Mouse (Mus musculus) hindbrain, embryonic 14.5 days (tissue): Measurements from ENCODE around the gene Grin3b. TPM values are rescaled to one million over a fixed set of nuclear protein-coding genes. Genes with fewer than 3 reads are reported as not detected.

Experiments
- ATAC-seq: fragments of 200-750 bp; cut with Nextera tagmentation; 2 replicates; pipeline ENCODE4 v1.8.0; 2017; ENCODE audit warnings: moderate number of reproducible peaks, mild to moderate bottlenecking, moderate TSS enrichment, moderate library complexity; ENCODE audit not compliant: low FRiP score
- DNase-seq: peaks from one replicate; pipeline ENCODE4 v3.0.0-alpha.2; 2015; ENCODE audit warnings: low spot score
- H3K27ac ChIP-seq: fragments of 300-500 bp; sonication (generic); 2 replicates; pipeline ENCODE4 v1.5.1; 2014; ENCODE audit warnings: mild to moderate bottlenecking, moderate library complexity
- H3K27me3 ChIP-seq: fragments of 300-500 bp; sonication (generic); 2 replicates; pipeline ENCODE4 v1.6.1; 2014; ENCODE audit warnings: mild to moderate bottlenecking, low read length, mixed read lengths; ENCODE audit not compliant: control insufficient read depth, insufficient read depth
- H3K36me3 ChIP-seq: fragments of 300-500 bp; sonication (generic); replicated peaks from 2 replicates; pipeline ENCODE4 v1.6.1; 2014; ENCODE audit not compliant: control insufficient read depth, insufficient read depth
- H3K4me1 ChIP-seq: fragments of 300-500 bp; sonication (generic); replicated peaks from 2 replicates; pipeline ENCODE4 v1.6.1; 2014; ENCODE audit warnings: antibody characterized with exemption, low read length, mixed read lengths; ENCODE audit not compliant: control insufficient read depth, insufficient read depth
- H3K4me2 ChIP-seq: fragments of 300-500 bp; sonication (generic); replicated peaks from 2 replicates; pipeline ENCODE4 v1.6.1; 2014; ENCODE audit warnings: mild to moderate bottlenecking, moderate library complexity
- H3K4me3 ChIP-seq: fragments of 300-500 bp; sonication (generic); replicated peaks from 2 replicates; pipeline ENCODE4 v1.5.1; 2014; ENCODE audit warnings: mild to moderate bottlenecking, low read length
- H3K9ac ChIP-seq: fragments of 300-500 bp; sonication (generic); 2 replicates; pipeline ENCODE4 v1.6.1; 2014
- H3K9me3 ChIP-seq: fragments of 300-500 bp; sonication (generic); 2 replicates; pipeline ENCODE4 v1.6.1; 2016; ENCODE audit warnings: low read length; ENCODE audit not compliant: control insufficient read depth
- WGBS: fragments of 180-500 bp; shearing (Covaris S2); extraction: QIAGEN DNeasy Blood & Tissue Kit; methylation state at CpG from one replicate; pipeline ENCODE4 v1.1.7; 2014; 5-methylcytosine and 5-hydroxymethylcytosine counted together
- polyA plus RNA-seq: library from polyadenylated mRNA; unstranded; fragments of >200 nt; fragmentation: Nextera tagmentation; extraction: Ambion mirVana; gene quantifications from 2 replicates; pipeline ENCODE4 v1.2.1, GENCODE M21; 2014

The Grin3b gene
- polyA plus RNA-seq, 1 experiment from 2014 or later = 0.33 TPM

DNA sequence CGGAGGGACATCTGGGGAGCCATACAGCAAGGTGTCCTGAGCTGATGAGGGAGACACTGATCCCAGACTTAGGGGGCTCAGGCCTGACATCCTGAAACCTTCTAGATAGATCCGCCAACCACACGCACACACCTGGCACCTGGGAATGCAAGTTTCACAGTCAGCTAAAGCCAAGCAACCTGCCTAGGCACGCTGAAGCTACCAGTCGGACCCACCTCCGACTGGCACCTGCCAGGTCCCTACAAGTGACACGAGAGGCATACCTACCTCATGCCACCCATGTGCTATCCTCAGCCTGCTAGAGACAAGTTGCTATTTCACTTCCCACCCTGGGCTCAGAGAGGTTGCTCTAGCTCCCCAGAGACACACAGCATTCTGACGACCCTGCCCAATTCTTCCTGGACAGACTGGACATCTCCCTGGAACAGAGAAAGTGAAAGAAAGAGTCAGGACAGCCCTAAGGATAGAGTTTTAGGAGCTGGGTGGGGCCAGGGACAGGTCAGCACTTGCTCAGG is 18.8 kb downstream of the Grin3b start:
- Histone ChIP-seq H3K9me3 (peaks cover 11% of the 10 kb centered on the region; the same call in 1 of the 2 replicates), H3K4me3 (peak overlapping the region; percentile 40), H3K27me3 (peaks cover 43% of the 10 kb centered on the region), H3K9ac (0 out of 2 replicates have a peak overlapping the region, but pooled peaks have one; percentile 6), H3K36me3 (no peaks in the 10 kb centered on the region), H3K27ac (no peak overlapping the region), H3K4me2 (peak overlapping the region; percentile 92), H3K4me1 (peaks cover 15% of the 10 kb centered on the region)
- 38% methylated on average over 8 of the region's 8 CpGs for WGBS
- ATAC-seq = no peak
- DNase-seq = no peak

GRCm38 (mm10) chr10:79989870-79990269 is 19.4 kb downstream of the Grin3b start:
- Histone ChIP-seq H3K4me2 (peak overlapping the region; percentile 92), H3K9me3 (peaks cover 11% of the 10 kb centered on the region; the same call in 1 of the 2 replicates), H3K4me3 (peak overlapping the region; percentile 40; the same call in 1 of the 2 replicates), H3K36me3 (no peaks in the 10 kb centered on the region), H3K27ac (no peak overlapping the region), H3K4me1 (peaks cover 15% of the 10 kb centered on the region), H3K27me3 (peaks cover 43% of the 10 kb centered on the region), H3K9ac (no peak overlapping the region)
- no peak for DNase-seq
- WGBS = 14% methylated on average over 15 of the region's 15 CpGs
- ATAC-seq = no peak

DNA sequence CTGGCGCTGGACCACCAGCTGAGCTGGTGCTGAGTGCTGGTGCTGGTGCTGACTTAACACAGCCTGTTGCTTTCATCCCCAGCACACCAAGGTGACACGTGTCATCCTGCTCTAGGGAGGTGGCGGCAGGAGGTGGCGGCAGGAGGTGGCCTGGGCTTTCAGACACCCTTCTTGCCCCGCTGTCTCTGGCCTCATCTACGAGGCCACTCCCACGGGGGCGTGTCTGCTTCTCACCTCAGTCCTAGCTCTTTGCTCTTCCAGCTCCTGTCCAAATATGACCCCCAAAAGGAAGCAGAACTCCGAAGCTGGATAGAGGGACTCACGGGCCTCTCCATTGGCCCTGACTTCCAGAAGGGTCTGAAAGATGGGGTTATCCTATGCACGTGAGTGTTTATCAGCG is 20.6 kb downstream of the Grin3b start:
- no peaks in the 10 kb centered on the region for H3K36me3 ChIP-seq
- H3K4me3 ChIP-seq = no peak overlapping the region
- ATAC-seq = no peak
- peaks cover 43% of the 10 kb centered on the region for H3K27me3 ChIP-seq
- H3K4me1 ChIP-seq = peaks cover 13% of the 10 kb centered on the region
- WGBS = 57% methylated on average over 12 of the region's 12 CpGs
- DNase-seq = no peak
- no peak overlapping the region for H3K9ac ChIP-seq
- H3K27ac ChIP-seq = no peak overlapping the region
- H3K9me3 ChIP-seq = peaks cover 11% of the 10 kb centered on the region; the same call in 1 of the 2 replicates
- no peak overlapping the region for H3K4me2 ChIP-seq

- Histone ChIP-seq H3K27me3 (peaks cover 43% of the 10 kb centered on the region), H3K4me2 (no peak overlapping the region), H3K9me3 (peaks cover 11% of the 10 kb centered on the region; the same call in 1 of the 2 replicates), H3K4me3 (no peak overlapping the region), H3K9ac (no peak overlapping the region), H3K27ac (no peak overlapping the region), H3K36me3 (no peaks in the 10 kb centered on the region), H3K4me1 (peaks cover 8% of the 10 kb centered on the region)
- DNase-seq (no peak), ATAC-seq (no peak)
- WGBS = 86% methylated on average over 6 of the region's 6 CpGs
Measured at GRCm38 (mm10) chr10:79991548-79991947, 21.0 kb downstream of the Grin3b start.

DNA sequence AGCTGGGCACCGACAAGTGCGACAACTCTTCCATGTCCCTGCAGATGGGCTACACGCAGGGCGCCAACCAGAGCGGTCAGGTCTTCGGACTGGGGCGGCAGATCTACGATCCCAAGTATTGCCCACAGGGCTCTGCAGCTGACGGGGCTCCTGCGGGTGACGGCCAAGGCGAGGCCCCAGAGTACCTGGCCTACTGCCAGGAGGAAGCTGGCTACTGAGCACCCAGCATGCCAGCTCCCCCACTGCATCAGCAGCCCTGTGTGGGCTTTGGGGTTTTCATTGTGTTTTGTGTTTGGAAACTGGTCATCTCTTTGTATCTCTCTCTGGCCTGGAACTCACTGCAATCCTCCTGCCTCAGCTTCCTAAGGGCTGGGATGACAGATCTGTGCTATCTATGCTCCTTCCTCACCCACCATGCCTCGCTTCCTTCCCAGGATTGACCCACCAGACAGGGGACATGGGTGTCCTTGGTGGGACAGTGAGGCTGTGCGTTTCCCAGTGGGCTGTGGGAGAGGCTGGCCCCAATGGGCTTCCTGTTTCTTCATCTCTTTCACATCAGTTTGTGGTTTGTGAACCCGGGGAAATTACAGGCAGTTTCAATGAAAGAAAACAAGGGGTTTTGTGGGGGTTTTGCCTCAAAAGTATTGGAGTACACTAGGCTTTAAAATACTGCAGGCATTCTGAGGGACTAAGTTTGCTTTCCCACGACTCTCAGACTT is 24.0 kb downstream of the Grin3b start:
- no peak overlapping the region for H3K4me3 ChIP-seq
- peaks cover 11% of the 10 kb centered on the region; the same call in 1 of the 2 replicates for H3K9me3 ChIP-seq
- 84% methylated on average over 16 of the region's 16 CpGs for WGBS
- H3K27ac ChIP-seq = no peak overlapping the region
- DNase-seq (no peak), ATAC-seq (no peak)
- H3K9ac ChIP-seq = no peak overlapping the region
- H3K4me2 ChIP-seq = no peak overlapping the region
- peaks cover 10% of the 10 kb centered on the region; the same call in 1 of the 2 replicates for H3K4me1 ChIP-seq
- no peaks in the 10 kb centered on the region for H3K36me3 ChIP-seq
- H3K27me3 ChIP-seq = peaks cover 17% of the 10 kb centered on the region

DNA sequence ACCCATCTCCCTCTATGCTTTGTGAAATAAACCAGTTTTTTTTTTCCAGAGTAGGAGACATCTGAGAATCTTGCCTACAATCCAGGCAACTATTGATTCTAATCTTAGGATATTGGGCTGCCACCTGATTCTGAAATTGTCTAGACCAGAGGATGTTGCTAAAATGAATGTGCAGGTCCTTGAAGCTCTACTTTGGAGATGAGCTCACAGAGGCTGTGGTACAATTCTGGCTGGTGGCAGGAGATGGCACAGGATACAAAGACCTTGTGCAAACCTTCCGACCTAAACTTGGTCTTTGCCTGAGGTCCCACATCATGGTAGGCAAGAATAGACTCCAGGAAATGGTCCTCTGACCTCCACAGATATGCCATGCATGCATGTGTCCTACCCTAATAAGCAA is 25.1 kb downstream of the Grin3b start:
- ATAC-seq = no peak
- 0 out of 2 replicates have a peak overlapping the region, but pooled peaks have one; percentile 39 for H3K4me3 ChIP-seq
- H3K36me3 ChIP-seq = no peaks in the 10 kb centered on the region
- WGBS = 90% methylated on average over 1 of the region's 1 CpGs
- no peak for DNase-seq
- peaks cover 11% of the 10 kb centered on the region; the same call in 1 of the 2 replicates for H3K27me3 ChIP-seq
- peak overlapping the region; percentile 60; the same call in 1 of the 2 replicates for H3K4me2 ChIP-seq
- H3K27ac ChIP-seq = no peak overlapping the region
- peaks cover 11% of the 10 kb centered on the region; the same call in 1 of the 2 replicates for H3K9me3 ChIP-seq
- no peak overlapping the region for H3K9ac ChIP-seq
- H3K4me1 ChIP-seq = peaks cover 10% of the 10 kb centered on the region; the same call in 1 of the 2 replicates

- Histone ChIP-seq H3K36me3 (no peaks in the 10 kb centered on the region), H3K4me3 (peak within 1 kb of the TSS; percentile 39), H3K27ac (no peak within 1 kb of the TSS; the same call in 1 of the 2 replicates), H3K27me3 (peaks cover 8% of the 10 kb centered on the region; the same call in 1 of the 2 replicates), H3K9me3 (0 out of 2 replicates have a peak, but pooled peaks cover 4% of the 10 kb centered on the region), H3K9ac (peak within 1 kb of the TSS; percentile 50), H3K4me2 (peak within 1 kb of the TSS; percentile 60), H3K4me1 (peaks cover 10% of the 10 kb centered on the region; the same call in 1 of the 2 replicates)
- under 1% methylated on average over 34 of the region's 34 CpGs for WGBS
- DNase-seq = peak; percentile 97
- peak; percentile 90 for ATAC-seq
Measured at GRCm38 (mm10) chr10:79996272-79997033, 25.9 kb downstream of the Grin3b start, which contains the start of gene Abca7. Gene Abca7, plus strand, starts transcription at chr10:79996494.

DNA sequence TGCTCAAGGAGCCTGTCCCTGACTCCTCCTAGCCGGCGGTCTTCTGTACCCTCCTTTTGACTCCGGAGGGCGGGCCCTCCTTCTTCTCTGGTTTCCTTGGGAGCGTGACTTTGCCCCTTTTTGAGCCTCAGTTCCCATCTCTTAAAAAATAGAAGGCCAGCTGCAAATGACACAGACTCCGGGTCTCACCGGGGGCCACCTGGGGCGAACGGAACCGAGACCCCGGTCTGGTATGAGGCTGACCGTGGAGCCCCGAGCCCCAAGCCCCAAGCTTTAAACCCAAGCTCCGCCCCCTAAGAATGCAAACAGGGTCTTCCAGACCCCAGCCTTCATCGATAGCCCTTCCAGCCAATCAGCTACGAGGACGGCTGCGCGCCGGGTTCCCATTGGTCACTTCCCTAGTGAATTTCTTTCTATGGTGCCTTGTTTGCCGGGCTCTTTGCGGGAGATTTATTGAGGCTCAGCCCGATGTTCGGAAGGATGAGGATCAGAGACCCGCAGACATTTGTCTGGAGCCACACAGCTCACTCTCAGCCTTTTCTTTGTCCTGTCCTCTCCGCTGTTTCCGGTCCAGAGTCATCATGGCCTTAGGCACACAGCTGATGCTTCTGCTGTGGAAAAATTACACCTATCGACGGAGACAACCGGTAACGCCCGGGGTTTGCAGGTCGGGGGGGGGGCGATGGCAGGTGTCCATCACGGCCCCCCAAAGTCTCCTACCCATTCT is 26.7 kb downstream of the Grin3b start:
- WGBS = under 1% methylated on average over 35 of the region's 35 CpGs
- ATAC-seq (peak; percentile 79), DNase-seq (peak; percentile 86)
- H3K9ac ChIP-seq = peak overlapping the region; percentile 50
- no peaks in the 10 kb centered on the region for H3K9me3 ChIP-seq
- no peak overlapping the region for H3K27ac ChIP-seq
- H3K4me2 ChIP-seq = peak overlapping the region; percentile 60
- H3K4me1 ChIP-seq = peaks cover 10% of the 10 kb centered on the region; the same call in 1 of the 2 replicates
- peaks cover 16% of the 10 kb centered on the region for H3K27me3 ChIP-seq
- H3K4me3 ChIP-seq = peak overlapping the region; percentile 39
- no peaks in the 10 kb centered on the region for H3K36me3 ChIP-seq
